Mouse (Mus musculus): ENCODE data around the gene Igf2r.

Gene Igf2r

DNA sequence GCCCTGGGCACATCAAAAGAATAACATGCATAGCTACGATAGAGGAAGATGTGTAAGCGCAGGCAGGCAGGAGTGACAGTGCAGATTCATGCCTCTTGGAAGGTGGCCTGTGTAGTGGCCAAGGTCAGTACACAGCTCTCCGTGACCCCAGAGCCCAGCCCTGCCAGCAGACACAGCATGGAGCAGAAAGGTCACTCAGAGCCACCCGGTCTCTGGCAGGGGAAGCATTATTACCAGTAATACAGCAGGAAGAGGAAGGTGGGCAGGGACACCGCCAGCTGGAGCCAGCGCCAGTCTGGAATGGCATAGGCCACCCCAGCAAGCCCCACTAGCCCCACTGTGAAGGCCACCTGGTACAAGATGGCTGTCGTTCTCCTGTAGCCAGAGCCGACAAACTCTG lies 105.3 kb downstream of the Igf2r start:
- DNase-seq: peak; percentile 84

DNA sequence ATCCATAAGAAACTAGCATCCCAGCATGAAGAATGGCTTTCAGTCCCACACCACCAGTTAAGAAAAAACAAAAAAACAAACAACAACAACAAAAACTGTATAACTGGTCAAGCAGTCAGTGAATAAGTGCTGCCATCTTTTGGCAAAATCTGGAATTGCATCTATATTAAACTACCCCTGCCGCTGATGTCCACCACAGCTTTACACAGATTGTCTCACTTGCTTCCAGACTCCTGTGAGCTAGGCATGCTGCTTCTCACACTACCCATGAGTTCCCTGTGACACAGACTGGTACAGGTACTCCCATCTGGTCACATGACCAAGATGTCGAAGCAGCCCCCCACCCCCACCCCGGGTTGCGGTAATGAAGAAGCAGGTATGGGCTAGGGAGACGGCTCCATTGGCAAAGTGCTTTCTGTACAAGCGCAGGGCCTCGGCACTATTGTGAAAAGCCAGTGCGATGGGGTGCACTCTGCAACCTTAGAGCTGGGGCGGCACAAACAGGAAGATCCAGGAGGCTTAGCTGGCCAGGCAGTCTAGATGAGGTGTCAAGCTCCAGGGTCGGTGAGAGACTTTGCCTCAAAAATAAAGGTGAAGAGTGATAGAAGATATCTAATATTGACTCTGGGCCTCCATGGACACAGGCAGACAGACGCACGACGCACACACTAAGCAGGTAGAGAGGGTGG lies 108.7 kb downstream of the Igf2r start:
- DNase-seq: no peak

DNA sequence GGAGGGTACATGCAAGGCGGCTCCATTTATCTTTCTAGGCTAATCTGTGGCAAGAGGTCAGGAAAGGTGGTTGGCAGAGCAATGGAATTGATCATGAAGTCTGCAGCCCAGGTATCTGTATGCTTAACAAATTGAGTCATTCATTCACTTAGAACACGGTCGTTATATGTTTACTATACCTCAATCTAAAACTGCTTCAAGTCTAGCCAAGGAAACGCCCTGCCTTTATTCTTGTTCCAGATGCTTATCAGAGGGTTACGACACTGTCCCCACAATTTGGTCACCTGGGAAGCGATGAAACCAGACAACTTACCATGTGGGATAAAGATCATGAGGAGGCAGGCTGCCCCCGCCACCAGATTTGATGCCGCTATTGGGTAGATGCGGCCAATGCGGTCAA lies 110.2 kb downstream of the Igf2r start:
- DNase-seq: no peak

DNA sequence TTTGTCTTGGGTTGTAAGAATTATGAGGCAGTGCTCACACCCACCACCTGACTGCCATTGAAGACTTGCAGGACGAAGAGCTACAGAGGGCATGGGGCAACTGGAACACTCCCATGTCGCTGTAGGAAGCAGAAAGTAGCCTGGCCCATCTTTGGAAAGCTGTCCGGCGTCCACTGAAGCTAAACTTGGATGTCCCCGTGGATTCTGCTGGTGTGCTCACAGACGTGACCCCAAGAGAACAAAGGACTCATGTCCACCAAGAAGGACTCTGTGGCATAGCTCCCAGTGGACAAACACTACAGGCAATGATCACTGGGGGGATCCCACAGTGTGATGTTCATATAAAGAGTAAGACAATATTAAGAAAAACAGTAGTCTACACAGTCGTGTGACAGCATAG lies 110.7 kb downstream of the Igf2r start:
- DNase-seq: no peak

DNA sequence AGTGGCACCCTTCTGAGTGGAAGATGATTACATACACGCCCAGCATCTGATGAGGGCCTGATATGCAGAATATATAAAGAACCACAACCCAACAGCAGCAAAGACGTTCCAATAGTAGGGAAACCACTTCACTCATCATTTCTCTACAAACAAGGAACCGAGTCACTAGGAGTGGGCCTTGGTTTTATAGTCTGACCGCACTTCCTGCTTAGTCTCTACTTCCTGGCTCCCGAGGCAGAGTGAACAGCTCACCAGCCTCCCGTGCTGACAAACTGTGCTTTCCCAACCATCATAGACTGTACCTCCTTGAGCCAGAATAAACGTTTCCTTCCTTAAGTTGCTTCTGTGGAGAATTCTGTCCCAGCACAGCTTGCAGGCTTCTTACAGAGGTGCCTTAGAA lies 113.6 kb downstream of the Igf2r start:
- DNase-seq: no peak

DNA sequence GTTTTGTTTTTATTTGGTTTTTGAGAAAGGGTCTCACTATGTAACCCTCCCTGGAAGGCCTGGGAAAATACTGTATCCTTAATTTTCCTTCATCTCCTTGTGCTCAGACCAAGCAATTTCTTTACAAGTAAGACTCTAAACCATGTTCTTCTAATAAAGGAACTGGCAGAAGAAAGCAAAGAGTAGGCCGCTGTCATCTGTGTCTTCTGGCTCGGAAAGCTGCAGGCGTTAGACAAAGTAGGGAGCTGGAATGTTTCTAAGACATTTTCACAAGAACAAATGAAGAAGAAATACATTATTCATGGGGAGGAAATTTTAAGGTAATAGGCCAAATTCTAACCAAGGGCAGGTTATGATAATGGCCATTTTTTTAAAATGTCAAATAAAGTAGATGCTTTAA lies 115.4 kb downstream of the Igf2r start:
- no peak for DNase-seq

DNA sequence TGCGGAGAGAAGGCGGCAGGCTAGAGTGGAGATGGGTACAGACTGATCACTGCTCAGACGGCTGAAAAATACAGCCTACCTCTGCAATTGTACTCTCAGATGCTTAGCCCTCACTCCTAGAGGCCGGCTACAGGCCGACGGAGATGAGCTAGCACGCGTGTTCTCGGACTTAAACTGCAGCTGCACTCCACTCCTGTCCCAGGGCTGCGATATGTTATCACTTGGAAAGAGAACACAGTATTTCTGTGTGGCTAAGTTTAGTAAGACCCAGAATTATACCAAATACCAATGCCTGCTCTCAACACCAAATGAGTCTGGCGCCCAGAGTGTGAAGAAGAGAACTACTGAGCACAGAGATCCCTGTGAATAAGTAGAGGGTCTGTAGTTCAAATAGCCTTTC lies 116.9 kb downstream of the Igf2r start:
- no peak for DNase-seq

DNA sequence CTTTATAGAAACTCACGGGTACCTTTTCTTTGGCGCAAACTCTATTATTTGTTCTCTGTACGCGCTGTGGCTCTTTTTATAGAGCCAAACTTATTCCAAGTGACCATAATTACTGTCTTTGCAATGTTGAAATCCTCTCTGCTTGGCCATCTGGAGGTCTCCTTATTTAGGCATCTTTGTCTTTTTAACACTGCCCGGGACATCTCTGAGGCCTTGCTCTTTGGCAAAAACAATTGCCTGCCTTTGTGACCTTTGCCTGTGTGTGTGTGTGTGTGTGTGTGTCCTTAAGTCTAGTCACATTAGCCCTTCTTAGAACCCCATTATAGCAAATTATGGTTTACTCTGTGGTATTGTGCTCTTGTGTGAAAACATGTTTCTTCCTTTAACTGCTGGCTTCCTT lies 124.0 kb downstream of the Igf2r start:
- no peak for DNase-seq

DNA sequence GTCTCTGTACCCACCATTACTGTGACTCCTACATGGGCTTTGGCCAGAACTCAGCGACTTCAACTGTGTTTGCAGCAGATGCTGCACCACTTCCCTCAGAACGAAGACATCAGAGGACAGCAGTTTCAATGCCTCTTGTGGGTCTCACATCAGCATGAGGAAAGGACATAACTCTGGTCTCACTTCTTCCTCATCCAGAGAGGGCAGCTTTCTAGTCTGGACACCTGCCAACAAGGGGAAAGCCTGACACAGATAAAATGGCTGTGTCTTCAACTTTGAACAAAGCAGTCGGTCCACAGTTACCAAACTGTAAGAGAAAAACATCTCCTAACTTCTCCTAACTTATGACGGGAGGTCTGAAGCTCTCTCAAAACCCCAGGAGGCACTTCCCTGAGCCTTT lies 128.4 kb downstream of the Igf2r start:
- DNase-seq: no peak

DNA sequence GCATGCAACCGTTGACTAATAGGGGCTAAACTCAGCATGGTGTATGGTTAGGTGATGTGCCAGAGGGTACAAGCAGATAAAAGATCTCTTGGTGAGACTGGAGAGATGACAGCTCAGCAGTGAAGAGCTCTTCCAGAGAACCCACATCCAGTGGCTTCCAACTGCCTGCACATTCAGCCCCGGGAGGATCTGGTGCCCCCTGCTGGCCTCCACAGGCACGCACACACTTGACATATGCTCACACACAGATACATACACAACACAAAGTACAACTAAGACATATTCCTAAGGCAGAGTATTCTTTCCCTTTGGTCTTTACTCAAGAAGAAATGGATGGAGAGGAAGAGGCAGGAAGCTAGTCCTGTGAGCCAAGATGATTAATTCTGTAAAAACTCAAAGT lies 129.9 kb downstream of the Igf2r start:
- DNase-seq: no peak

DNA sequence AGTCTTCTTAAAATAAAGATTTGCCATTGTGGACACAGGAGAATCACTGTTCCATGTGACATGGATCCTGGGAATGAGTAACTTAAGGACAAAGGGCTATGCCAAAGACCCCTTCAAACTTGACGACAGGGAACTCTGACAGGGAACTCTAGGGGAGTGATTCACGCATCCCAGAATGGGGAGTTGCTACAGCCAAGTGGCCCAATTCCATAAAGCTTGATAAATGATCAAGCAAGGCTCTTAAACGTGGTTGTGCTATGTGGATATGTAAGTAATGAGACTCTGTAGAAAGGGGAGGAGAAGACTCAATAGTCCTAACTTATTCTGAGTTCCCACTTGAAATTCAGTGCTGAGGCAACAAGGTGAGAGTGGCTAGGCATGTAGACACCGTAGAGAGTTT lies 134.7 kb downstream of the Igf2r start:
- DNase-seq: no peak

Data from cerebellum, adult 11-12 months (tissue).